Comparison of ENCODE assay signal across 25 mouse cellular contexts in genomic region chr5:149437150-149437549, GRCm38 (mm10). TPM values are rescaled to one million over a fixed set of nuclear protein-coding genes. Genes with fewer than 3 reads are reported as not detected.
DNase-seq lines count a peak whose midpoint lies in the region; ATAC-seq and TF ChIP-seq lines count a peak whose summit lies in the region.
"Had no signal": no experiment of that assay in that cellular context is flagged by ENCODE, and none has a peak within 500 bp of the region (broad histone marks: within the 10 kb centered on the region; RNA-seq: fewer than 3 reads in every experiment).

No protein-coding gene starts in this region.

- no peak overlapping the region for H3K27ac ChIP-seq in liver, postnatal 0 days (ENCODE audit: low read depth)
- H3K27ac ChIP-seq in liver, embryonic 11.5 days (ENCODE audit: low read depth, low read length), result no peak overlapping the region
- H3K27ac ChIP-seq in stomach, postnatal 0 days (replicated peaks), result no peak overlapping the region
- H3K27ac ChIP-seq in midbrain, postnatal 0 days (ENCODE audit: low read depth, low read length), result no peak overlapping the region
- H3K27ac ChIP-seq: embryonic facial prominence, embryonic 15.5 days; forebrain, embryonic 10.5 days; hindbrain, embryonic 12.5 days had no signal

- no peak for TF ChIP-seq CTCF in liver, postnatal 0 days (IDR thresholded peaks at IDR 0.05; ENCODE audit: low read depth)
- TF ChIP-seq CTCF in stomach, postnatal 0 days (IDR thresholded peaks at IDR 0.05; ENCODE audit: low read depth), result no peak
- no peak for TF ChIP-seq CTCF in midbrain, postnatal 0 days (IDR thresholded peaks at IDR 0.05)

- no peak overlapping the region for H3K4me2 ChIP-seq in liver, postnatal 0 days (ENCODE audit: low read depth, low read length)
- peak overlapping the region; percentile 18; the same call in 1 of the 2 replicates for H3K4me2 ChIP-seq in liver, embryonic 11.5 days
- H3K4me2 ChIP-seq in stomach, postnatal 0 days (replicated peaks; ENCODE audit: low read depth), result no peak overlapping the region
- H3K4me2 ChIP-seq in midbrain, postnatal 0 days (ENCODE audit: low read depth, low read length, poor library complexity, severe bottlenecking), result no peak overlapping the region
- H3K4me2 ChIP-seq: embryonic facial prominence, embryonic 15.5 days; hindbrain, embryonic 12.5 days had no signal

- H3K36me3 ChIP-seq in liver, postnatal 0 days (replicated peaks; ENCODE audit: insufficient read depth, low read length), result no peaks in the 10 kb centered on the region
- no peaks in the 10 kb centered on the region for H3K36me3 ChIP-seq in liver, embryonic 11.5 days (ENCODE audit: control insufficient read depth, insufficient read depth, low read length)
- no peaks in the 10 kb centered on the region for H3K36me3 ChIP-seq in stomach, postnatal 0 days (ENCODE audit: control insufficient read depth, insufficient read depth, low read length)
- no peaks in the 10 kb centered on the region for H3K36me3 ChIP-seq in midbrain, postnatal 0 days (ENCODE audit: insufficient read depth, low read length)
- H3K36me3 ChIP-seq: embryonic facial prominence, embryonic 15.5 days; forebrain, embryonic 10.5 days; G1E; hindbrain, embryonic 12.5 days had no signal

- 58% methylated on average over 6 of the region's 6 CpGs for WGBS in liver, postnatal 0 days (ENCODE audit: insufficient replicate concordance)
- 60% methylated on average over 6 of the region's 6 CpGs for WGBS in liver, embryonic 11.5 days
- WGBS in stomach, postnatal 0 days, result 56% methylated on average over 6 of the region's 6 CpGs
- WGBS in midbrain, postnatal 0 days, result 78% methylated on average over 6 of the region's 6 CpGs

- no peak overlapping the region for H3K9ac ChIP-seq in liver, postnatal 0 days (replicated peaks)
- no peak overlapping the region for H3K9ac ChIP-seq in liver, embryonic 11.5 days (ENCODE audit: low read depth, low read length)
- H3K9ac ChIP-seq in stomach, postnatal 0 days (ENCODE audit: low read length), result no peak overlapping the region
- H3K9ac ChIP-seq in midbrain, postnatal 0 days (replicated peaks; ENCODE audit: low read length, poor library complexity, severe bottlenecking), result no peak overlapping the region
- H3K9ac ChIP-seq: embryonic facial prominence, embryonic 15.5 days; hindbrain, embryonic 12.5 days had no signal

- peaks cover 12% of the 10 kb centered on the region for H3K4me1 ChIP-seq in liver, postnatal 0 days (ENCODE audit: insufficient read depth)
- H3K4me1 ChIP-seq in liver, embryonic 11.5 days (replicated peaks; ENCODE audit: control insufficient read depth, insufficient read depth, low read length), result peaks cover 46% of the 10 kb centered on the region
- 0 out of 2 replicates have a peak, but pooled peaks cover 2% of the 10 kb centered on the region for H3K4me1 ChIP-seq in stomach, postnatal 0 days (replicated peaks; ENCODE audit: control insufficient read depth, insufficient read depth)
- peaks cover 11% of the 10 kb centered on the region for H3K4me1 ChIP-seq in midbrain, postnatal 0 days (ENCODE audit: insufficient read depth, low read length)

- H3K9me3 ChIP-seq in liver, postnatal 0 days (ENCODE audit: low read length), result no peaks in the 10 kb centered on the region
- no peaks in the 10 kb centered on the region for H3K9me3 ChIP-seq in liver, embryonic 11.5 days (ENCODE audit: control insufficient read depth, low read length)
- no peaks in the 10 kb centered on the region for H3K9me3 ChIP-seq in stomach, postnatal 0 days (ENCODE audit: control insufficient read depth, low read length)
- H3K9me3 ChIP-seq in midbrain, postnatal 0 days (ENCODE audit: low read length), result no peaks in the 10 kb centered on the region
- H3K9me3 ChIP-seq: embryonic facial prominence, embryonic 15.5 days; forebrain, embryonic 10.5 days; hindbrain, embryonic 12.5 days had no signal

- H3K4me3 ChIP-seq in liver, postnatal 0 days (ENCODE audit: low read depth, low read length), result no peak overlapping the region
- H3K4me3 ChIP-seq in liver, embryonic 11.5 days (ENCODE audit: low read depth, low read length), result no peak overlapping the region
- H3K4me3 ChIP-seq in stomach, postnatal 0 days (ENCODE audit: low read depth, low read length), result no peak overlapping the region
- H3K4me3 ChIP-seq in midbrain, postnatal 0 days (ENCODE audit: low read depth, low read length), result no peak overlapping the region
- H3K4me3 ChIP-seq: embryonic facial prominence, embryonic 15.5 days; erythroblast, embryonic 14.5 days; forebrain, embryonic 10.5 days; hindbrain, embryonic 12.5 days had no signal

- peaks cover 10% of the 10 kb centered on the region for H3K27me3 ChIP-seq in liver, postnatal 0 days (ENCODE audit: insufficient read depth, low read length)
- no peaks in the 10 kb centered on the region for H3K27me3 ChIP-seq in liver, embryonic 11.5 days (replicated peaks; ENCODE audit: control insufficient read depth, insufficient read depth, low read length)
- H3K27me3 ChIP-seq in stomach, postnatal 0 days (ENCODE audit: control insufficient read depth, insufficient read depth, low read length), result no peaks in the 10 kb centered on the region
- H3K27me3 ChIP-seq in midbrain, postnatal 0 days (ENCODE audit: insufficient read depth, low read length), result no peaks in the 10 kb centered on the region
- H3K27me3 ChIP-seq: hindbrain, embryonic 12.5 days had no signal

- no peak for TF ChIP-seq EP300 in liver, postnatal 0 days (IDR thresholded peaks at IDR 0.05; ENCODE audit: low read depth)
- TF ChIP-seq EP300 in stomach, postnatal 0 days (optimal IDR thresholded peaks at IDR 0.05), result no peak

- no peak for ATAC-seq in liver, postnatal 0 days
- no peak for ATAC-seq in liver, embryonic 11.5 days (replicated peaks; ENCODE audit: low FRiP score)
- ATAC-seq in stomach, postnatal 0 days (ENCODE audit: low FRiP score, low TSS enrichment), result no peak
- no peak for ATAC-seq in midbrain, postnatal 0 days (ENCODE audit: low FRiP score)
- ATAC-seq: activated CD4-positive, CD25-positive, alpha-beta regulatory T cell, adult 4 months; hindbrain, embryonic 16.5 days; inflammation-experienced regulatory T-cells, adult 6 months had no signal

- peak; percentile 59 for DNase-seq in liver
- DNase-seq in liver, postnatal 0 days, result no peak
- DNase-seq in ZHBTc4 (ENCODE audit: low read depth, low spot score), result peak; percentile 32
- no peak for DNase-seq in liver, embryonic 11.5 days (ENCODE audit: low spot score)
- DNase-seq in stomach, postnatal 0 days (ENCODE audit: low spot score), result peak; percentile 47
- DNase-seq in midbrain, postnatal 0 days (ENCODE audit: low spot score), result no peak
- DNase-seq in spleen, postnatal 36 days (ENCODE audit: low spot score in 2 of 2), result no peak
- DNase-seq: adrenal gland, postnatal 14 days; cerebellum, adult 11-12 months; cerebellum, adult 9-10 months; cerebellum, postnatal 25 days; gastrocnemius, postnatal 36 days; heart, adult 11 months; heart, postnatal 10 days; heart, postnatal 4 days had no signal

RNA-seq across cellular contexts. Expression of gene Tex26, which starts 2.3 kb away (rescaled TPM):
- not detected in 2 replicates for polyA plus RNA-seq in liver, postnatal 0 days (2015; fragmentation: Nextera tagmentation; extraction: Ambion mirVana)
- 0.48 and 0.62 TPM in 2 replicates for polyA plus RNA-seq in liver, embryonic 11.5 days (2014; fragmentation: Nextera tagmentation; extraction: Ambion mirVana)
- polyA plus RNA-seq in stomach, postnatal 0 days (2015; fragmentation: Nextera tagmentation; extraction: Ambion mirVana), result 0.27 and 0.61 TPM in 2 replicates
- total RNA-seq in midbrain, postnatal 0 days (2014; rRNA removed), result 0.76 and 1.9 TPM in 2 replicates
- polyA plus RNA-seq in midbrain, postnatal 0 days (2015; fragmentation: Nextera tagmentation; extraction: Ambion mirVana), result 1.3 and 1.4 TPM in 2 replicates
- total RNA-seq: adrenal gland, adult 18-20 months; adrenal gland, postnatal 14 days; gastrocnemius, adult 8-10 months; gastrocnemius, postnatal 36 days; heart, postnatal 10 days had no signal
- polyA plus RNA-seq: activated CD4-positive, CD25-positive, alpha-beta regulatory T cell, adult 4 months; erythroblast, embryonic 14.5 days; G1E; inflammation-experienced regulatory T-cells, adult 6 months had no signal

RNA-seq across cellular contexts. Expression of gene Medag, which starts 25.6 kb away (rescaled TPM):
- polyA plus RNA-seq in liver, postnatal 0 days (2015; fragmentation: Nextera tagmentation; extraction: Ambion mirVana), result 0.11 and 0.21 TPM in 2 replicates
- 0.75 and 1.2 TPM in 2 replicates for polyA plus RNA-seq in liver, embryonic 11.5 days (2014; fragmentation: Nextera tagmentation; extraction: Ambion mirVana)
- 3.4 and 4.1 TPM in 2 replicates for polyA plus RNA-seq in stomach, postnatal 0 days (2015; fragmentation: Nextera tagmentation; extraction: Ambion mirVana)
- total RNA-seq in midbrain, postnatal 0 days (2014; rRNA removed), result 2.6 and 3.4 TPM in 2 replicates
- 1.3 and 2.1 TPM in 2 replicates for polyA plus RNA-seq in midbrain, postnatal 0 days (2015; fragmentation: Nextera tagmentation; extraction: Ambion mirVana)
- polyA plus RNA-seq: erythroblast, embryonic 14.5 days; G1E had no signal

Comparison
In these comparisons a context has a peak if more than half of its experiments do, and no peak if none do; other contexts are left out.
1. DNase-seq: peak in liver (single experiment), ZHBTc4 (single experiment) and stomach, postnatal 0 days (single experiment); none in liver, postnatal 0 days (single experiment), liver, embryonic 11.5 days (single experiment), midbrain, postnatal 0 days (single experiment) and spleen, postnatal 36 days (0 of 2).